Mouse (Mus musculus): Measurements from ENCODE around the gene Msmp. TPM values are rescaled to one million over a fixed set of nuclear protein-coding genes. Genes with fewer than 3 reads are reported as not detected.
A peak's percentile ranks its signal among the peaks of the same experiment; 100 is the strongest.

Msmp gene
- total and polyA plus RNA-seq, 3 experiments, result 0.52 to 0.62 (median 0.57) TPM

DNA sequence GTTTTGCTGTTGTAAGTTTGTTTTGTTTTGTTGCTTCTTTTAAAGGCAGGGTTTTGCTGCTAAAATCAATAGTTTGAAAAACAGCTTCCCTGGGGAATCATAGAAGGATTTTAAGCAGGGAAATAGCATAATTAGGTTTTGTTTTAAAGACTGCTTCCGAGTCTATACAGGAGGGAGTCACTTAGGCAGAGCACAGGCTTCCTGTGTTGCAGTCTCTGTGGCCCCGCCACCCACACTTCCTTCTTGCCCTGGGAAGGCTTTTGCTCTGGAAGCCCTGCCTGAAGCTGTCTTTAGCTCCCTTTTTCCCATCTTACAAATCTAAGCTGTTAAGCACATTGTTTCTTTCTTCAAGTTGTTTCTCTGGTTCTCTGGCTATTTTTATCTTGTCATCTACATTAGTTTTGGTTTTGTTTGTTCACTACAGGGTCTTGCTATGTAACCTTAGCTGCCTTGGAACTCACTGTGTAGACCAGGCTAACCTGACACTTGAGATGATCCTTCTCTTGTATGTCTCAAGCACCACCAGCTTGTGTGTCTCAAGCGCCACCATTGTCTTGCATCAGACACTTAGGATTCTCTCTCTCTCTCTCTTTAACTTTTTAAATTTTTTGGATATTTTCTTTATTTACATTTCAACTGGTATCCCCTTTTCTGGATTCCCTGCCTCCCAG, 28.9 kb upstream of the Msmp start:
- no peaks in the 10 kb centered on the region for H3K79me2 ChIP-seq (replicated peaks; ENCODE audit: control insufficient read depth, insufficient read depth, low read length)
- 59% methylated on average over 3 of the region's 3 CpGs for WGBS
- no peaks in the 10 kb centered on the region for H3K27me3 ChIP-seq (ENCODE audit: control insufficient read depth, insufficient read depth, low read length)
- H3K4me1 ChIP-seq (ENCODE audit: control insufficient read depth, insufficient read depth, low read length), result no peaks in the 10 kb centered on the region; the same call in 1 of the 2 replicates
- H3K4me3 ChIP-seq, result no peak overlapping the region
- H3K27ac ChIP-seq, result peak overlapping the region; percentile 10
- no peak overlapping the region for H3K9ac ChIP-seq (ENCODE audit: low read depth, low read length)
- intact Hi-C loops (cut with DNase I), result no loop called here
- H3K36me3 ChIP-seq (ENCODE audit: control insufficient read depth, insufficient read depth, low read length), result no peaks in the 10 kb centered on the region
- no peak for TF ChIP-seq EP300 (IDR thresholded peaks at IDR 0.05; ENCODE audit: insufficient read depth, low read depth, low read length)
- TF ChIP-seq POLR2A (IDR thresholded peaks at IDR 0.05; ENCODE audit: insufficient read depth, low read depth, low read length), result no peak
- no peak for TF ChIP-seq CTCF (IDR thresholded peaks at IDR 0.05)
- no peak for DNase-seq

DNA sequence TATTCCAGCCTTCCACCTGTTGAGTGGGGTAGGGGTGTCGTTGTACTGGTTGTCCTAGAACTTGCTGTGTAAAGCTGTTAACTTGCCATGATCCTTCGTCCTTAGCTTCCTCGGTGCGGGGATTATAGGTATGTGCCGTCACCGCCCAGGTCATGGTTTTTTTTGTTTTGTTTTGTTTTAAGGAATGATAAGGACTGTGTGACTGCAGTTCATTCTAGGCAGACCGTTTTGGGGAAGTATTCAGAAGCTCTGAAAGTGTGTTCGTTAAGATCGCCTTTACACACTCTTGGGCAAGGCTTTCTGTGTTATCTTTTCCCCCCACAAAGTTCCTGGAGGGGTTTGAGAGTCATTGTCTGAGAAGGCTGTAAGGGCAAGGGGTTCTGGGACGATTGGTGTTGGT, 28.2 kb upstream of the Msmp start:
- Histone ChIP-seq H3K27me3 (ENCODE audit: control insufficient read depth, insufficient read depth, low read length) (no peaks in the 10 kb centered on the region), H3K4me3 (no peak overlapping the region), H3K4me1 (ENCODE audit: control insufficient read depth, insufficient read depth, low read length) (no peaks in the 10 kb centered on the region; the same call in 1 of the 2 replicates), H3K79me2 (replicated peaks; ENCODE audit: control insufficient read depth, insufficient read depth, low read length) (no peaks in the 10 kb centered on the region), H3K9ac (ENCODE audit: low read depth, low read length) (no peak overlapping the region), H3K27ac (no peak overlapping the region), H3K36me3 (ENCODE audit: control insufficient read depth, insufficient read depth, low read length) (no peaks in the 10 kb centered on the region)
- intact Hi-C loops (cut with DNase I), result no loop called here
- WGBS, result 44% methylated on average over 10 of the region's 10 CpGs
- no peak for DNase-seq
- no peak for TF ChIP-seq POLR2A (IDR thresholded peaks at IDR 0.05; ENCODE audit: insufficient read depth, low read depth, low read length)
- TF ChIP-seq EP300 (IDR thresholded peaks at IDR 0.05; ENCODE audit: insufficient read depth, low read depth, low read length), result no peak
- TF ChIP-seq CTCF (IDR thresholded peaks at IDR 0.05), result no peak

DNA sequence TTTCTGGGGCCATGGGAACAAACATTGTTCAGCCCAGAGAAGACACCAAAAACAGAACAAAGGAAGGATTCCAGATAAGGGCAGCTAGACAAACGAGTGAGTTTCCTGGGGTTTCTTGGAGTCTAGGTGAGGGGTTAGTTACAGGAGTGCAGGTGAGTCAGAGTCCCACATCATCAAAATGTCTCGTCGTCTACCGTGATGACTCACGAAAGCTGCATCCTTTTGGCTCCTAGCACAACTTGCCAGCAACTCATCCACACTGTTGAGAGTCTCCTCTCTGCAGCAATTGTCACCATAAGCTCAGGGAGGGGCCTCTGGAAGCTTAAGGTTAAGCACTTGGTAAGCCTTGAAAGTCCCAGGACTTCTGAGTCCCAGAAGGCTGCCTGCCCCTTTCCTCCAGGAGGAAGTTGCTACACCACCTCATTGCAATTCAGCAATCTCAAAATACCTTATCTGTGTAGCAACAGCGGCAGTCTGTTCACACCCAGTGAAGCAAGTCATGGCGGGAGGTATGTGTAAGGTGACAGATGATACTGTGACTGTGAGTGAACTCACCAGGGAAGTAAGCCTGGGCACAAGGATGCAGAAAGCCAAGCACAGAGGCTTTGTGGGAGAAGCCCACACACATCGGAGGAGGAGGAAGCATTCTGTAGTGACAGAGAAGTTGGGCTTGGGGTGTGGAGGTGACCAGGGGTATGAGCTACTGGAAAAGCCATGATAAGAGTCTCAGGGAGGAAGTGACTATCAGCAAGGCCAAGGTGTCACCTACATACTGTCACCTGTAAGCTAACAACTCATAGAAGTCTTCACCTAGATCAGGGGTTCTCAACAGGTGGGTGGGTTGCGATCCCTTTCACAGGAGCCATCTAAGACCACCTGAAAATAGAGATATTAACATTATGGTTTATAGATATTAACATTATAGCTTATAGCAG, 20.7 kb upstream of the Msmp start:
- Histone ChIP-seq H3K79me2 (replicated peaks; ENCODE audit: control insufficient read depth, insufficient read depth, low read length) (no peaks in the 10 kb centered on the region), H3K4me3 (no peak overlapping the region), H3K4me1 (ENCODE audit: control insufficient read depth, insufficient read depth, low read length) (no peaks in the 10 kb centered on the region), H3K27ac (no peak overlapping the region), H3K9ac (ENCODE audit: low read depth, low read length) (no peak overlapping the region), H3K36me3 (ENCODE audit: control insufficient read depth, insufficient read depth, low read length) (no peaks in the 10 kb centered on the region), H3K27me3 (ENCODE audit: control insufficient read depth, insufficient read depth, low read length) (no peaks in the 10 kb centered on the region)
- no peak for TF ChIP-seq EP300 (IDR thresholded peaks at IDR 0.05; ENCODE audit: insufficient read depth, low read depth, low read length)
- no peak for TF ChIP-seq POLR2A (IDR thresholded peaks at IDR 0.05; ENCODE audit: insufficient read depth, low read depth, low read length)
- no peak for TF ChIP-seq CTCF (IDR thresholded peaks at IDR 0.05)
- no peak for DNase-seq
- intact Hi-C loops (cut with DNase I), result no loop called here
- WGBS, result 36% methylated on average over 9 of the region's 9 CpGs

DNA sequence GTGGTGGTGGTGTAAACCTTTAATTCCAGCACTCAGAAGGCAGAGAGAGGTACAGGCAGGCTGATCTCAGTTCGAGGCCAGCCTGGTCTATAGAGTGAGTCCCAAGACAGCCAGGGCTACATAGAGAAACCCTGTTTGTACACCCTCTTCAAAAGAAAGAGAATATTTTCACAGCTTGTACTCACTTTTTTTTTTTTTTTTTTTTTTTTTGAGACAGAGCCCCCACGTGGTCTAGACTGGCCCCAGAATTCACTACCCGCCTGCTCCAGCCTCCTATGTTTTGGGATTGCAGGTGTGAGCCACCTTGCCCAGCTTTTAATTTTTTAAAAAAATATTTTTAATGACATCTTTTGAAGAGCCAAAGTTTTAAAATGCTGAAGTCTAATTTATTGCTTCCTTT, 19.8 kb upstream of the Msmp start:
- Histone ChIP-seq H3K27me3 (ENCODE audit: control insufficient read depth, insufficient read depth, low read length) (no peaks in the 10 kb centered on the region), H3K79me2 (replicated peaks; ENCODE audit: control insufficient read depth, insufficient read depth, low read length) (no peaks in the 10 kb centered on the region), H3K4me3 (no peak overlapping the region), H3K9ac (ENCODE audit: low read depth, low read length) (no peak overlapping the region), H3K36me3 (ENCODE audit: control insufficient read depth, insufficient read depth, low read length) (no peaks in the 10 kb centered on the region), H3K27ac (no peak overlapping the region), H3K4me1 (ENCODE audit: control insufficient read depth, insufficient read depth, low read length) (no peaks in the 10 kb centered on the region)
- no peak for DNase-seq
- 77% methylated on average over 3 of the region's 3 CpGs for WGBS
- intact Hi-C loops (cut with DNase I), result no loop called here
- TF ChIP-seq POLR2A (IDR thresholded peaks at IDR 0.05; ENCODE audit: insufficient read depth, low read depth, low read length) (no peak), EP300 (IDR thresholded peaks at IDR 0.05; ENCODE audit: insufficient read depth, low read depth, low read length) (no peak), CTCF (IDR thresholded peaks at IDR 0.05) (no peak)

DNA sequence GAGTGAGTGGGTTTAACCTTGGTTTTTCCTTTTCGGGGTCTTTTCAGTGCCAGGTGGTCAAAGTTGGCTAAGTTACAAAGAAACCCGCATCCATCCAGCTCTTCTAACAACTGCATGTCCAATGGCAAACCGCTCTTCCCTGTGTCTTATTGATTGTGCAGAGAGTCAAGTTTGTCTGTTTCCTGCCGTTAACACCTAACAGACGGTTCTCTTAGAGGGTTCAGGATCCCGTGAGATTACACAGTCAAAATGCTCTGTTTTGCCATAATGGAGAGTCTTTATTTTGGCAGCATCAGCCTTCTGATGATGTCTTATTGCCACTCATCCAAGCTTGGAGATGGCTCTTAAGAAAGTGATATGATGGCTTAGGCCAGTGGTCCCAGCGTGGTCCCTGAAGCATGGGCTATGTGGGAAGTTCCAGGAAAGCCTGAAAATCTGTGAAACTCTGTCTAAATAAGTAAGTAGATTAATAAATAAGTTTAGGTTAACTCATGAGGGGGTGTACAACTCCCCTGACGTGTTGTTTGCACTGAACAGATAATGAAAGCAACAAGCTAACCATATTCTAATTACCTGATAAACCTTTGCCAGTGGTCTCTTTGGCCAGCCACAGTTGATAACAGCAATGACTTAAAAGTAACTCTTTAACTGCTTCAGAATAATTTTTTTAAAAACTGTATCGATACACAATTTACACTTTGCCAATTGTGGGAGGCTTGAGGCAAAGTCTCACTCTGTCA, 16.1 kb upstream of the Msmp start:
- Histone ChIP-seq H3K79me2 (replicated peaks; ENCODE audit: control insufficient read depth, insufficient read depth, low read length) (no peaks in the 10 kb centered on the region), H3K9ac (ENCODE audit: low read depth, low read length) (no peak overlapping the region), H3K4me3 (no peak overlapping the region), H3K36me3 (ENCODE audit: control insufficient read depth, insufficient read depth, low read length) (no peaks in the 10 kb centered on the region), H3K27me3 (ENCODE audit: control insufficient read depth, insufficient read depth, low read length) (no peaks in the 10 kb centered on the region), H3K4me1 (ENCODE audit: control insufficient read depth, insufficient read depth, low read length) (no peaks in the 10 kb centered on the region), H3K27ac (no peak overlapping the region)
- WGBS, result 70% methylated on average over 9 of the region's 9 CpGs
- TF ChIP-seq CTCF (IDR thresholded peaks at IDR 0.05) (no peak), EP300 (IDR thresholded peaks at IDR 0.05; ENCODE audit: insufficient read depth, low read depth, low read length) (no peak), POLR2A (IDR thresholded peaks at IDR 0.05; ENCODE audit: insufficient read depth, low read depth, low read length) (no peak)
- no peak for DNase-seq
- intact Hi-C loops (cut with DNase I), result no loop called here

Measured in heart, adult 2 months (tissue).